Mouse (Mus musculus) liver, embryonic 13.5 days (tissue): ENCODE data around the gene Cox16. TPM values are rescaled to one million over a fixed set of nuclear protein-coding genes. Genes with fewer than 3 reads are reported as not detected.
"Not testable (repeated sequence)": the region's sequence is repeated elsewhere in the genome, so short reads cannot be mapped to it uniquely, and the experiment has no call there.

Source experiments
- ATAC-seq: fragments of 200-750 bp; cut with Nextera tagmentation; 2 replicates; pipeline ENCODE4 v1.8.0; 2017; ENCODE audit warnings: low read depth, mild to moderate bottlenecking, moderate number of reproducible peaks, moderate library complexity
- DNase-seq: peaks from one replicate; pipeline ENCODE4 v3.0.0; 2022
- H3K27ac ChIP-seq: fragments of 300-500 bp; sonication (generic); 2 replicates; pipeline ENCODE4 v1.5.1; 2015; ENCODE audit warnings: moderate library complexity, mild to moderate bottlenecking, inconsistent platforms
- H3K27me3 ChIP-seq: fragments of 300-500 bp; sonication (generic); 2 replicates; pipeline ENCODE4 v1.6.1; 2015; ENCODE audit warnings: mild to moderate bottlenecking, inconsistent platforms
- H3K36me3 ChIP-seq: fragments of 300-500 bp; sonication (generic); 2 replicates; pipeline ENCODE4 v1.6.1; 2015; ENCODE audit warnings: mild to moderate bottlenecking, inconsistent platforms
- H3K4me1 ChIP-seq: fragments of 300-500 bp; sonication (generic); replicated peaks from 2 replicates; pipeline ENCODE4 v1.6.1; 2015; ENCODE audit warnings: inconsistent platforms
- H3K4me2 ChIP-seq: fragments of 300-500 bp; sonication (generic); 2 replicates; pipeline ENCODE4 v1.6.1; 2015; ENCODE audit warnings: inconsistent platforms, mild to moderate bottlenecking, moderate library complexity
- H3K4me3 ChIP-seq: fragments of 300-500 bp; sonication (generic); replicated peaks from 2 replicates; pipeline ENCODE4 v1.5.1; 2015; ENCODE audit warnings: mild to moderate bottlenecking, inconsistent platforms
- H3K9ac ChIP-seq: fragments of 300-500 bp; sonication (generic); 2 replicates; pipeline ENCODE4 v1.6.1; 2015; ENCODE audit warnings: mild to moderate bottlenecking, inconsistent platforms
- H3K9me3 ChIP-seq: fragments of 300-500 bp; sonication (generic); replicated peaks from 2 replicates; pipeline ENCODE4 v1.6.1; 2016; ENCODE audit warnings: inconsistent platforms
- WGBS: fragments of 180-500 bp; shearing (Covaris S2); methylation state at CpG from one replicate; pipeline ENCODE4 v1.1.7; 2015; ENCODE audit not compliant: insufficient replicate concordance; 5-methylcytosine and 5-hydroxymethylcytosine counted together
- polyA plus RNA-seq: library from polyadenylated mRNA; unstranded; fragments of >200 nt; fragmentation: Nextera tagmentation; extraction: Ambion mirVana; gene quantifications from 2 replicates; pipeline ENCODE4 v1.2.1, GENCODE M21; 2015

Cox16 gene
- polyA plus RNA-seq, 1 experiment from 2014 or later = 91.0 TPM

DNA sequence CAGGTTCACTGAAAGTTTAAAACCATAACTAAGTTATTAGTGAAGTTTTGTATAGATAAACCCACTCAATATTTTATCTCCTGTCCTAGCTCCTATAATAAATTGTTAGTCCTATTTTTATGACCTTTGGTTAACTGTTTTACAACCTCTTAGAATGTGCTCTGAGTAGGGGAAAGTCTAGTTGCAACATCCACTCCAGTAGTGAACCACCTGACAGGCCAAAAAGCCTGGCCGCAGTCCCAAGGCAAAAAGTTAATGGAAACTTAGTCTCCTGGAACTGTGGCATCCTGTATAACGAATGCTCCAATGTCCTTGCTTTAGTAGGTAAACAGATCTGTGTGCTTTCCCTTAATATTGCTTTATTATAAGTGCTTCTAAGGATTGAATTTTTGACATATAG lies 50.1 kb downstream of the Cox16 start:
- peaks cover 14% of the 10 kb centered on the region for H3K36me3 ChIP-seq
- H3K4me3 ChIP-seq, H3K4me1 ChIP-seq, H3K27me3 ChIP-seq, DNase-seq, H3K4me2 ChIP-seq, H3K9ac ChIP-seq, H3K27ac ChIP-seq, ATAC-seq: not testable (repeated sequence)
- peaks cover 18% of the 10 kb centered on the region; the same call in 1 of the 2 replicates for H3K9me3 ChIP-seq
- 81% methylated on average over 2 of the region's 2 CpGs for WGBS

DNA sequence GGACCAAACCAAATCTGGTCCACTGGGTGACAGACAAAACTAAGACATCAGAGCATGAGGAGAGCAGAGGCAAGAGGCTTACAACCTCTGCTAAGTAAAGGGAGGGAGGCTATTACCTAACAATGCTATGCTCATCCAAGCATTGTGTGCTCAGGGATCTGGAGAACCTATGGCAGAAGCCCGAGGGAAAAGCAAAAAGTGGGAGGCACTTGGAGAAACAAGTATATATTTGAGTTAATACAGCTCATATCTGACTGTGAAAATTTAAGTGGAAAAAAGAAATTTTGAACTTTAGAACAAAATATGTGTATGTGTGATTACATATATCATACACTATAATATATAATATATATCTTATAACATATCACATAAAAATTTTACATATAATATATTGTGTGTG lies 63.1 kb downstream of the Cox16 start, which contains the start of gene Adam4:
Gene Adam4 (minus strand): TSS at position 101 of the 400 bp plus-strand sequence.
- Histone ChIP-seq H3K27ac (no peak within 1 kb of the TSS), H3K4me3 (no peak within 1 kb of the TSS), H3K36me3 (peaks cover 24% of the 10 kb centered on the region), H3K27me3 (no peaks in the 10 kb centered on the region), H3K4me2 (no peak within 1 kb of the TSS), H3K9ac (no peak within 1 kb of the TSS), H3K4me1 (no peaks in the 10 kb centered on the region), H3K9me3 (peaks cover 24% of the 10 kb centered on the region)
- DNase-seq = no peak
- no peak for ATAC-seq
- WGBS = 83% methylated on average over 1 of the region's 1 CpGs

DNA sequence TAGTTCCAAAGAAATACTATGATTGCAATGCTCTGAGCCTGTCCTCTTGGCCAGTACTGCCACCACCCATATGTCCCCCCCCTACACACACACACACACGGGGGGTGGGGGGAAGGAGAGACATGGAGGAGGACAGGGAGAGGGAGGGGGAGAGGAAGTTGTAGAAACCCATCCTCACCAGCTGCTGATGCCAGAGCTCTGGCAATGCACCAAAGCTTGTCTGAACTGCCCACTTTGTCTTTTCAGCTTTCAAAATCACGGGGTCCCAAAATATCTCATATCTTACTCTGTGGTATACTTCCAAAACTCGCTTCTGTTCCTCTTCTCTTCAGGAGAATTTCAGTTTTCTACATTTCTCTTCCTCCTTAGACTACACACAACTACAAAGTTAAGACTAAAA lies 71.7 kb downstream of the Cox16 start:
- Histone ChIP-seq H3K36me3 (no peaks in the 10 kb centered on the region), H3K9me3 (no peaks in the 10 kb centered on the region), H3K27ac (no peak overlapping the region), H3K4me3 (no peak overlapping the region), H3K4me2 (no peak overlapping the region), H3K9ac (no peak overlapping the region), H3K27me3 (no peaks in the 10 kb centered on the region), H3K4me1 (no peaks in the 10 kb centered on the region)
- ATAC-seq = no peak
- no peak for DNase-seq
- WGBS = 53% methylated on average over 3 of the region's 3 CpGs

DNA sequence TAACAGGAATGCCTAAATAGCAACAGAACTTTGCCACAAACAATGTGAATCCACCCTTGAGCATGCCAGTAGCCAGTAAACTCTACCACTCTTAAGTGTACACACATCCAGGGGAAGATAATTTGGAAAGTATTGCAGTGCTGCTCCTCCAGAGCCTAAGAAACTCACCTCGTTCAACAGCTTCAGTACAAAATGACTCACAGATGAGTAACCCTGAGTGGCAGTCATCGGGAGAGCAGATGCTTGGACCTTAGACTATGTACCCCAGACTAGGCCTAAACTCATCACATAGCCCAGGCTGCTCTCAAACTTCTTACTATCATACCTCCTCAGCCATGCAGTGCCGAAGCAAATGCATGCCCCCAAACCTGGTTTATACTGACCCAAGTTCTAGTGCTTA lies 76.0 kb downstream of the Cox16 start:
- WGBS = 83% methylated on average over 3 of the region's 3 CpGs

GRCm38 (mm10) chr12:81402187-81402586 lies 82.7 kb downstream of the Cox16 start:
- DNase-seq = peak; percentile 2
- WGBS = 15% methylated on average over 1 of the region's 1 CpGs
- H3K4me2 ChIP-seq = no peak overlapping the region
- no peaks in the 10 kb centered on the region for H3K36me3 ChIP-seq
- no peak for ATAC-seq
- no peaks in the 10 kb centered on the region for H3K27me3 ChIP-seq
- H3K9ac ChIP-seq = no peak overlapping the region
- H3K27ac ChIP-seq = no peak overlapping the region
- H3K4me3 ChIP-seq = no peak overlapping the region
- H3K4me1 ChIP-seq = no peaks in the 10 kb centered on the region
- no peaks in the 10 kb centered on the region for H3K9me3 ChIP-seq

More for the DNA sequence above, 76.0 kb downstream of the Cox16 start:
- ATAC-seq = no peak
- H3K4me1 ChIP-seq = no peaks in the 10 kb centered on the region
- H3K4me3 ChIP-seq = no peak overlapping the region
- no peak for DNase-seq
- no peak overlapping the region for H3K9ac ChIP-seq
- no peak overlapping the region for H3K27ac ChIP-seq
- no peak overlapping the region for H3K4me2 ChIP-seq
- H3K9me3 ChIP-seq = no peaks in the 10 kb centered on the region
- H3K36me3 ChIP-seq = no peaks in the 10 kb centered on the region
- H3K27me3 ChIP-seq = no peaks in the 10 kb centered on the region

GRCm38 (mm10) chr12:81379364-81379763 lies 105.6 kb downstream of the Cox16 start, which contains the start of gene Gm4787:
Gm4787 (minus strand) TSS chr12:81379464.
- not testable (repeated sequence) for ATAC-seq, H3K4me1 ChIP-seq, H3K27ac ChIP-seq, H3K9ac ChIP-seq, DNase-seq, H3K4me2 ChIP-seq, H3K36me3 ChIP-seq, H3K4me3 ChIP-seq, H3K27me3 ChIP-seq, H3K9me3 ChIP-seq
- 73% methylated on average over 1 of the region's 1 CpGs for WGBS

DNA sequence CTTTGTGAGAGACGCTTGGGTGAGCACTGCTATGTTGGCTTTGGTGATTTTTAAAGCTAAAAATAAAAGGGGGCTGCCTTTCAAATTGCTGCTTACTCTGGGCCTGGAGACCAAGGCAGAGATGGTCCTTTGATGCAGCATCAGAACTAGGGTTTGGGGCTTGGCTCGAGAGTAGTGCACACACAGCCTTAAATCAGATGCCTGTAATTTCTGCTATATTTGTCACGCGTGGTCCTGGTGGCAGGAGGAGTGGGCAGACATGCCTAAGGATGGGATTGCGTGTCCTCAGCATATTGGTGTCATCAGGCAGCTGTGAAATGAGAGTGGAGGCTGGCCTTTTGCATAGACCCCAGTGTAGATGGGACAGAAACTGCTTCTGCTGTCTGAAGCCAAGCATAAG lies 151.1 kb downstream of the Cox16 start:
- Histone ChIP-seq H3K27ac (no peak overlapping the region), H3K36me3 (no peaks in the 10 kb centered on the region), H3K4me3 (no peak overlapping the region), H3K9ac (no peak overlapping the region), H3K4me2 (no peak overlapping the region), H3K27me3 (peaks cover 62% of the 10 kb centered on the region), H3K9me3 (no peaks in the 10 kb centered on the region), H3K4me1 (no peaks in the 10 kb centered on the region)
- ATAC-seq (no peak), DNase-seq (no peak)
- 58% methylated on average over 5 of the region's 5 CpGs for WGBS

DNA sequence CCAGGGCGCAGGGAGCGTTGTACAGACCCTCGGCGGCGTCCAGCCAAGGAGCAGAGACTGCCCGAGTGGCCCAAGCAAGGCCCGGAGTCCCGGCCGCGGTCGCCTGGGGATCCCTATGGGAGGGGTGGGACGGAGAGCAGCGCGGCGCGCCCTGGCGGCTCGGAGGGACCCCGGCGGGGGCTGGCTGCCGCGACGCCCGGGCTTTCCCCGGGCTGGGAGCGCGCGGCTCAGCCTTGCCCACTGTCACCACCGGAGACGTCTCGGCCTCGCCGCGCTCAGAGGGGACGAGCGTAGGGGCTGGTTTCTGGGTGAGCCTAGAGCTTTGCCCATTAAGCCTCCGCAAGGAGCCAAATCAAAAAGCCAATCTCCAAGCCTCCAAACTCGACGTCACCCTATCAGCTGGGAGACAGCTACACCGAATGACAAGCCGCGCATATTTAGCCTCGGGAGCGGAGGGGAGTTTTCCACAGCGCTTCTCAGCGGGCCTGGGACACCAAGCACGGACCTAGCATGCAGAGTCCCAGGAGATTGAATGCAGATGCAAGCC lies 152.0 kb downstream of the Cox16 start, which contains the start of gene Slc8a3:
Gene Slc8a3 (minus strand): TSS at position 306 of the 547 bp plus-strand sequence.
- ATAC-seq = no peak
- Histone ChIP-seq H3K27me3 (peaks cover 62% of the 10 kb centered on the region), H3K9me3 (no peaks in the 10 kb centered on the region), H3K36me3 (no peaks in the 10 kb centered on the region), H3K27ac (no peak within 1 kb of the TSS), H3K4me1 (no peaks in the 10 kb centered on the region), H3K9ac (no peak within 1 kb of the TSS), H3K4me2 (peak within 1 kb of the TSS; percentile 69), H3K4me3 (peak within 1 kb of the TSS; percentile 49)
- WGBS = 1% methylated on average over 47 of the region's 47 CpGs
- no peak for DNase-seq

DNA sequence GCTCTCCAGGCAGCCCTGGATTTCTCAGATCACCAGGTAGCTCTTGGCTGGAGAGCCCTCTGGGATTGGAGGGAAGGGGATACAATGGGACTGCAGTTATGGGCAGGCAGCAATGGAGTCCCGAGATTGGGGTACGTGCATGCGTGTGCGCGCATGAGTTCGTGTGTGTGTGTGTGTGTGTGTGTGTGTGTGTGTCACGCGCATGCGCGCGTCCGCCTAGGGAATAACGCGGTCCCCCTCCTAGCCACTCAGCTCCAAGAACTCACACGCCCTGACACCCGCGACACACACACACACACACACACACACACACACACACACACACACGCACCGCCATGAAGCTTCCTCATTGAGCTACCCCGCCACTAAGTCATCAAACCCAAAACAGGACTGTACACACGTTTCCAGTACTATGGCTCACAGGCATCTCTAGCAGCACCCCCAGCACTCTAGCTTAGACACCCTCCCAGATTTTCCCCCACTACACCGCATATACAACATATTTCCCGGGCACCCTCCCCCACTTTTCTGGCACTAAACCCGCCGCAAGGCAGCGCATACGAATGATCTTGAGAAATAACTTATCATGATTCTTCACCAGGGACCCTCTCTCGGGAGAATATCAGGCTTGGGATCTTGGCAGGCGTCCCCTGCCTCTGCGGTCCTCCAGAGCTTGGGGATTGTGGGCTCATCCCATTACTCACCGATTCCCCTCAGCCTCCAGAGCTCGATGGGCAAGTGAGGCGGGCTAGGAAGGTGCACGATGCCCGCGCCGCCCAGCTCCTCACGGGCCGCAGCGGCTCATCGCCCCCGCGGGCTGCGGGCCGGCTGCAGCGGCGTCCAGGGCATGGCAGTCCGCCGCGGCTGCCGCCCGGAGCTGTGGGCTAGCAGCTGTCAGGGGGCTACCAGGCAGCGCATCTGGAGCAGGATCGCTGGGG lies 152.7 kb downstream of the Cox16 start:
- Histone ChIP-seq H3K9ac (no peak overlapping the region), H3K4me2 (peak overlapping the region; percentile 69), H3K4me1 (no peaks in the 10 kb centered on the region), H3K27ac (no peak overlapping the region), H3K9me3 (no peaks in the 10 kb centered on the region), H3K36me3 (no peaks in the 10 kb centered on the region), H3K27me3 (peaks cover 62% of the 10 kb centered on the region), H3K4me3 (peak overlapping the region; percentile 49)
- 5% methylated on average over 44 of the region's 54 CpGs for WGBS
- DNase-seq (no peak), ATAC-seq (no peak)

GRCm38 (mm10) chr12:81331046-81331638 lies 153.8 kb downstream of the Cox16 start:
- 33% methylated on average over 5 of the region's 5 CpGs for WGBS
- H3K9ac ChIP-seq = no peak overlapping the region
- no peak overlapping the region for H3K27ac ChIP-seq
- H3K4me2 ChIP-seq = no peak overlapping the region
- ATAC-seq (no peak), DNase-seq (no peak)
- H3K27me3 ChIP-seq = peaks cover 62% of the 10 kb centered on the region
- H3K4me3 ChIP-seq = no peak overlapping the region
- H3K36me3 ChIP-seq = no peaks in the 10 kb centered on the region
- H3K9me3 ChIP-seq = no peaks in the 10 kb centered on the region
- H3K4me1 ChIP-seq = no peaks in the 10 kb centered on the region

- 67% methylated on average over 3 of the region's 3 CpGs for WGBS
- Histone ChIP-seq H3K27ac (no peak overlapping the region), H3K4me3 (no peak overlapping the region), H3K9me3 (no peaks in the 10 kb centered on the region), H3K9ac (no peak overlapping the region), H3K27me3 (0 out of 2 replicates have a peak, but pooled peaks cover 8% of the 10 kb centered on the region), H3K36me3 (no peaks in the 10 kb centered on the region), H3K4me1 (no peaks in the 10 kb centered on the region), H3K4me2 (no peak overlapping the region)
- DNase-seq = no peak
- no peak for ATAC-seq
These were observed 159.9 kb downstream of the Cox16 start for GRCm38 (mm10) chr12:81324991-81325390.
